Mouse (Mus musculus): ENCODE data around the gene Spata17. TPM values are rescaled to one million over a fixed set of nuclear protein-coding genes. Genes with fewer than 3 reads are reported as not detected.

Gene Spata17
- polyA plus RNA-seq (2015; fragmentation: Illumina TruSeq; extraction: RNeasy Lipid Tissue Mini Kit (QIAGEN cat#74804); ENCODE audit: low read depth, low replicate concordance) = 1.3 TPM

DNA sequence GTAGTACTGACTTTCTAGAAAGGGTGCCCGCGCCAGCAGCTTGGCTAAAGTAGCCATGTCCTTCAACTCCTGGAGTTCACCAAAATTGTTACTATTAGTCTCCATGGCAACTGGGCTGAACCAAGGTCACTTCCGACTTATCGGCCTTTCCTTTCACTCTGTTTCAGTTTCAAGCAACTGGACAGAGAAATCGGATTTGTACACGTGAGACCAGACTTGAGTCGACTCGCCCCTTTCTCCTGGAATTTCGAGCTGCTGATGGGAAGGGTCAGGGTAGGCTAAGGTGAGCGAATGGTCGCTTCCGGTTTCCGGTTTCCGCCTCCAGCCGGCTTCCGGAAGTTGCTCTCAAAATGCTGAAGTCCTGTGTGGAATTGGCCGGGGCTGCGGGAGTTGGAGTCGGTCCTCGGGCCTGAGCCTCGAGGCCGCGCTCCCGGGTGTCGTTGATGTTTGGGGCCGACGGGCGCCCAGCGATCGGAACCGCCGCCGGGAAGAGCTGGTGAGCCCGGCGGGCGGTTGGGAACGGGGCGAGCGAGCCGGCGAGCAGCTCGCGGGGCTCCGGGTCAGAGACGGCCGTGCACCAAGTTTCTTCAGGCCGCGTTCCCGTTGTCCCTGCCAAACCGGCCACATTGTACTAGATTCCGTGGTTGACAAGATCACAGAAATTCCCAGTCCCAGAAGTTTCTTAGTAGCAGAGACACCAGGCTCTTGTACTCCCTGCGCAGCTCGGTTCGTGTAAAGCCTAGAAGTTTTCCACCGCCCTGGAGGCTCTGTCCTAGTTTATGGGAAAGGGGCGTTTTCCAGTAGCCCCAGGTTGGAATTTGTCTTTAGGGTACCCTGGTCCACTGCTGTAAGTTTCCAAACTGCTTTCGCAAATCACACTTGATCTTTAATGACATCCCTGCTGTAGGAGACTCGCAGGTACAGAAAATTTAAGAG is at the start of gene Spata17, which contains the start of gene Gpatch2:
Gene Spata17, minus strand, starts transcription at position 285 of the 936 bp plus-strand sequence.
Gene Gpatch2, plus strand, starts transcription at position 328 of the 936 bp plus-strand sequence.

Other genes starting within 250 kb of the Spata17 start
- gene D1Pas1, start 248.0 kb downstream of the Spata17 start, polyA plus RNA-seq (2015; fragmentation: Illumina TruSeq; extraction: RNeasy Lipid Tissue Mini Kit (QIAGEN cat#74804); ENCODE audit: low read depth, low replicate concordance) = not detected
- gene Gpatch2, start within 50 bp of the Spata17 start, polyA plus RNA-seq (2015; fragmentation: Illumina TruSeq; extraction: RNeasy Lipid Tissue Mini Kit (QIAGEN cat#74804); ENCODE audit: low read depth, low replicate concordance) = 9.3 TPM

Data from brain, adult 10 weeks (tissue).